Mouse (Mus musculus) spleen, adult 2 months (tissue): ENCODE data around the gene Pitx2.

Experiments used
- CTCF ChIP-seq: fragments of 200-500 bp; IDR thresholded peaks from 2 replicates; pipeline ENCODE4 v1.5.1; 2011; ENCODE audit warnings: mild to moderate bottlenecking, inconsistent platforms; ENCODE audit not compliant: insufficient read depth, insufficient read length, insufficient replicate concordance; ENCODE audit errors: extremely low read depth
- POLR2A ChIP-seq: fragments of 200-500 bp; IDR thresholded peaks from 2 replicates; pipeline ENCODE4 v1.6.1; 2011; ENCODE audit warnings: low read depth, low read length, inconsistent platforms

DNA sequence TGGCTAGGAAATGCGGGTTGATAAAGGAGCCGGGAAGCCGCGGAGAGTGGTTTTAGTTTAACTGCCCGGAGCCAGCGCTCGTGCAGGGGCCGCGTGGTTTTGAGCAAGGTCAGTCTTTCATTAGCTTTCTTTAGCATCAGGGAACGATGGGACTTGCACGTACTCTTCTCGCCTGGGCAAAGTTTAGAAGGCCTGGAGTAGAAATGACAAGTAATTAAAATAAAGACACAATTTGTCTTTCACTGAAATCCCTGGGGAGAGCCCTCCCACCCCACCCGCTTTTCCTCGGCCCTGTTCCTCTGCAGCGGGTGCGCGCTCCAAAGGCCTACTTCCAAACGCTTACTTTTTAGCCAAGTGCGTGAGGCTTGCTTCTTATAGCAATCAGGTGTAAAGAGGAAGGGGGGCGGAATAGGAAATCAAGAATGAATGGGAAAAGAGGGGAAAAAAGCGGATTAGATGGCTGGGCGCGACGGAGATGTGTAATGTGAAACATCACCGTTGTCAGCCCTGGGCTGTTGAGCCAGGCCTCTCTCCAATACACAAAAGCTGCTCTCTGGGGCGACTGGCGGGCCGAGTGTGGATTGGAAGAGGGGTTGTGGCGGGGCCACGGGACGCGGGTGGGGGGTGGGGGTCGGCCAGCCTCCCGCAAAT, 17.4 kb downstream of the Pitx2 start:
- TF ChIP-seq POLR2A (no peak), CTCF (no peak)
